18 mouse cellular contexts compared by ENCODE assay signal in genomic region chr17:25962413-25962905, GRCm38 (mm10). TPM values are rescaled to one million over a fixed set of nuclear protein-coding genes. Genes with fewer than 3 reads are reported as not detected.
"Had no signal": no experiment of that assay in that cellular context is flagged by ENCODE, and none has a peak within 500 bp of the region (broad histone marks: within the 10 kb centered on the region; RNA-seq: fewer than 3 reads in every experiment).

No protein-coding gene starts in this region.

- ATAC-seq: intestine, postnatal 0 days; midbrain, embryonic 15.5 days had no signal

- H3K9ac ChIP-seq: limb, embryonic 12.5 days; lung, embryonic 15.5 days; midbrain, embryonic 15.5 days had no signal

- H3K4me3 ChIP-seq: limb, embryonic 12.5 days; lung, embryonic 15.5 days; midbrain, embryonic 15.5 days had no signal

- H3K4me2 ChIP-seq: limb, embryonic 12.5 days; lung, embryonic 15.5 days; midbrain, embryonic 11.5 days; midbrain, embryonic 15.5 days had no signal

- H3K27me3 ChIP-seq: limb, embryonic 12.5 days; lung, embryonic 15.5 days; midbrain, embryonic 15.5 days had no signal

- H3K27ac ChIP-seq: limb, embryonic 12.5 days; lung, embryonic 15.5 days; macrophage; midbrain, embryonic 15.5 days had no signal

- H3K9me3 ChIP-seq: limb, embryonic 12.5 days; lung, embryonic 15.5 days; megakaryocyte, embryonic 14.5 days; midbrain, embryonic 15.5 days had no signal

- DNase-seq: kidney, adult 8-10 months; layer of hippocampus, adult 9-11 months; layer of hippocampus, postnatal 36 days; lung, postnatal 14 days; right cerebral cortex, adult 18-20 months; right cerebral cortex, postnatal 4 days; spleen, adult 18-20 months; thymus, postnatal 4 days had no signal

- H3K4me1 ChIP-seq: limb, embryonic 12.5 days; midbrain, embryonic 15.5 days had no signal

RNA-seq across cellular contexts. Expression of gene A930017K11Rik, which starts 10.1 kb away (rescaled TPM):
- total RNA-seq: liver, adult 2 months had no signal
- polyA plus RNA-seq: liver, adult 2 months; macrophage; midbrain, embryonic 11.5 days had no signal

RNA-seq across cellular contexts. Expression of gene Nhlrc4, which starts 17.7 kb away (rescaled TPM):
- total RNA-seq: left cerebral cortex, postnatal 25 days had no signal
- polyA plus RNA-seq: intestine, postnatal 0 days; macrophage; neural tube, embryonic 14.5 days had no signal
